Mouse (Mus musculus) splenic B cell, adult 2 months (primary cell): ENCODE measurements around the gene Spats1.

Source experiments
- DNase-seq: peaks from one replicate; pipeline ENCODE4 v3.0.0-alpha.2; 2011; ENCODE audit warnings: low read depth, low spot score
- H3K27me3 ChIP-seq: 2 replicates; pipeline ENCODE4 v1.6.1; 2012; ENCODE audit warnings: mild to moderate bottlenecking, low read length, moderate library complexity, mixed read lengths; ENCODE audit not compliant: control insufficient read depth, poor library complexity, insufficient read depth, severe bottlenecking
- H3K36me3 ChIP-seq: 2 replicates; pipeline ENCODE4 v1.6.1; 2012; ENCODE audit warnings: mild to moderate bottlenecking, low read length, moderate library complexity, mixed read lengths; ENCODE audit not compliant: control insufficient read depth, poor library complexity, insufficient read depth, severe bottlenecking

The Spats1 gene

DNA sequence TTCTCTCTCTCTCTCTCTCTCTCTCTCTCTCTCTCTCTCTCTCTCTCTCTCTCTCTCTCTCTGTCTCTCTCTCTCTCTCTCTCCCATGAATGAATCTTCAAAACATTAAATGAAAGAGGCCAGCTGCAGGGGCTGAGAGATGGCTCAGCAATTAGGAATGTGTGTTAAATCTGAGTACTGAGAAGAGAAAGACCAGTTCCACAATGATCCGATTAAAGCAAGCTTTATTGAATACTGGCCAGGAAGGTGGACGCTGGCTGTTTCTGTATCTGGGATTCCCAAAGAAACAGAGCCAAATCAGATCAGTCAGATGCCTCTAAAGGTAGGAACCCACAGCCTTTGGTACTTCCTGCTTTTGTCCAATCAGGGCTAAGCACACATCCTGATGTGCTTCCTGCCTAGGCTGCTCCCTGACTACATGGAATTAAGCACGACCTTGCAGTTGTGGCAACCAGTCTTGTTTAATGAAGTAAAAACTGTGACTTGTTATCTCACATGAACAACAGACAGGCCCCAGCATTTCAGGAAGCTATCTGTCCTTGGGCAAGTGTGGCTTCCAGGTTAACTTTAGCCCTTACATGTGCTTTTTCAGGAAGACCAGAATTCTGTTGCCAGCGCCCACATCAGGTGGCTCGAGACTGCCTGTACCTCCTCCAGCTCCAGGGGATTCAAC is 28.2 kb upstream of the Spats1 start:
- Histone ChIP-seq H3K27me3 (no peaks in the 10 kb centered on the region), H3K36me3 (no peaks in the 10 kb centered on the region)
- DNase-seq: no peak

DNA sequence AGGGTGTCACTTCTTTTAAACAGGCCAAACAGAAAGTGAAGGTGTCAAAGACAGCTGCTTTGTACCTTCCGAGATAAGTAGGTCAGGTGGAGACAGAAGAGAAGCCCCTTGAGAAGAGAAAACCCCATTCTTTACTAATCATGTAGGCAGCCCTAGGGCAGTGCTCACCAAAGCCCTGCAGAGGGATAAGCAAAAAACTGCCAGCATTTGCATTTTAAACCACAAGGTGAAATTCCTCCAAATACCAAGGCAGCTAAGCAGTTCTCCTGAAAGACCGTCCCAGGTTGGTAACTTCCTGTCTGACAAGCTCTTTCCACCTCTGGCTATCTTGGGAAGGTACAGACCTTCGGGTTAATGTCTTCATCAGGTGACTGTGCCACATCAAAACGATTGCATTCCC is 27.1 kb upstream of the Spats1 start:
- Histone ChIP-seq H3K27me3 (no peaks in the 10 kb centered on the region), H3K36me3 (no peaks in the 10 kb centered on the region)
- no peak for DNase-seq

DNA sequence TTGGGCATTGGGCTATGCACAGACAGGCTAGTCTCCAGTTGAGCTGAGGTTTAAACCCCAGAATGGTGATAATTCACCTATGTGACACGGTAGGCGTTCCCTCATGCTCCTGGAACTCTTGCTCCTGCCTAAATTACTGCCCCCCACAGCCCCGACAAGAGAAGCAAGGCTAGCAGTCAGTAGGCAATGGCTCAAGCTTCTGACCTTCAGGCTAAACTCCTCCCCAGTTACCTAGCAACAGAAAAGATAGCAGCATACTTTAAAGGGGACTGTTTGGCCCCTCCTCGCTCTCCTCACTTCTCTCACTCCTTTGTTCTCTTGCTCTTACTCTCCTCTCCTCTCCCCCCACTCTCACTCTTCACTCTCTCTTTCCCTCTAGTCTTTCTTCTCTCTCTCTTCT is 25.8 kb upstream of the Spats1 start:
- H3K27me3 ChIP-seq: no peaks in the 10 kb centered on the region

DNA sequence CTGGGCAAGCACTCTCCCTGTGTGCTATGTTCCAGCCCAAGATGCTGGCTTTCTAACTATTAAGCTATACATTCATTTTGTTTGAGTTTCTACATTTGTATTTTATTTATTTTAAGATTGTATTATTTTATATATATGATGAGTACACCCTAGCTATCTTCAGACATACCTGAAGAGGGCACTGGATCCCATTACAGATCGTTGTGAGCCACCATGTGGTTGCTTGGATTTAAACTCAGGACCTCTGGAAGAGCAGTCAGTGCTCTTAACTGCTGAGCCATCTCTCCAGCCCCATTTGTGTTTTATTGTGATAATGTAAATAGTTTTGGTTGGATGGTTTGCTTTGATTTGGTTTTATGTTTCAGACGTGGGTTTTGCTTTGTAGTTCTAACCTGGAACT is 24.3 kb upstream of the Spats1 start:
- DNase-seq: no peak
- Histone ChIP-seq H3K36me3 (no peaks in the 10 kb centered on the region), H3K27me3 (no peaks in the 10 kb centered on the region)

More for the DNA sequence above, 25.8 kb upstream of the Spats1 start:
- no peak for DNase-seq
- H3K36me3 ChIP-seq: no peaks in the 10 kb centered on the region

DNA sequence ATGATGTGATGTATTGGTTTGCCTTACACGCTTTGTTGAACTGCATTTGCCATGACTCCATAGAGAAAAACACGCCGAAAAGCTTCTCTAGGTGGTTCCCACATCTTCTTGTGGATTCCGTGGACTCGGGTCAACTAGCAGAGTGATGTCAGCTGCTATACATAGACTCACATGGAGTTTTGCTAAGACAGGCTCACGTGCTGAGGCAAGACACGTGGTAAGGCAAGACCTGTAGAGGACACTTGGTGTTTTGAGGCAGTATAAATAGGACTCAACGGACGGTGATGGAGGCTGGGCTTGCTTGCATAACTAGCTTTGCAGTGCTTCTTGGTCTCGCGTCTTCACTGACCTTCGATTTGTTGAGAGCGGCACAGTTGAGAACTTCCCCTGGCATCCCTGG is 23.2 kb upstream of the Spats1 start:
- Histone ChIP-seq H3K36me3 (no peaks in the 10 kb centered on the region), H3K27me3 (no peaks in the 10 kb centered on the region)
- DNase-seq: no peak

DNA sequence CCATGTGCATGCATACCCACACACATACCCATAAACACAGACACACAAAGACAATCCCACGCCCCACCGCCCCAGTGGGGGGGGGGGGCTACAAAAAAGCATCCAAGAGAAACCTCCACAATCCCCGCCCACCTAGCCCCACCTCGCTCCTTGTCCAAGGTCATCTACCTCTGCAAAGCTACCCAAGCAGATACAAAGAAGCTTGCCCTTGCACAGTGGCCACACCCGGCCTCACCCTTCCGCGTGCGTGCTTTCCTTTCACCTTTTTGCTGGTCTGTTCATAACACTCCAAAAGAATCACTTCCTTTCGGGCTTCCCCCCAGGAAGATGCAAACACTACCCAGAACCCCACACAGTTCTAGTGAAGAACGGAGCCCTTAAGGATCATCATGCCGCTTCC is 20.2 kb upstream of the Spats1 start:
- no peaks in the 10 kb centered on the region for H3K27me3 ChIP-seq
- no peak for DNase-seq
- H3K36me3 ChIP-seq: no peaks in the 10 kb centered on the region

DNA sequence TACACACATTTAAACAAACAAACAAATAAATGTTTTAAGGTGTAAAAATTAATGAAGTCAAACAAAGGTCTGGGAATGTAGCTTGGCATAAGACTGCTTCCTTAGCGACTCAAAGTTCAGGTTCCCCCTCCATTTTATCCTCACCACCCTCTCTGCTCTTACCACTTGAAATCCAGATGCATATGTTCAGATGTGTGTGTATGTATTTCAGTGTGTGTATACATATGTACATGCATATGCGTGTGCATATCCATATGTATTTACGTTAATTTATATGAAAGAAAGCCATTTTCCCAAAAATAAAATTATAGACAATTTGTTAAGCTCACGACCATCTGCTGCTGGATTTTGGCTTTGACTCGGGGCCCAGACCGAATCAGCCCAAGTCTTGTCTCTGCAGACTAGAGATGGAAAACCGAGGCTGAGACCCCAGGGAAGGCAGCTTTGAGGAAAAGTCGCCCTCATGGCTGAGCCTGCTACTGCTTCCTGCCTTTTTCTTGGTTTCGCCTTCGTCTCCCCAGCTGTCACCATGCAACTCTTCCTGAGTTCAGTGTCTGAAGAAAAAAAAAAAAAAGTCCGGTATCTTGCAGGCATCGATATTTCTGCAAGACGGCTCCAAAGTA is 15.4 kb upstream of the Spats1 start:
- DNase-seq: no peak
- Histone ChIP-seq H3K36me3 (no peaks in the 10 kb centered on the region), H3K27me3 (no peaks in the 10 kb centered on the region)

DNA sequence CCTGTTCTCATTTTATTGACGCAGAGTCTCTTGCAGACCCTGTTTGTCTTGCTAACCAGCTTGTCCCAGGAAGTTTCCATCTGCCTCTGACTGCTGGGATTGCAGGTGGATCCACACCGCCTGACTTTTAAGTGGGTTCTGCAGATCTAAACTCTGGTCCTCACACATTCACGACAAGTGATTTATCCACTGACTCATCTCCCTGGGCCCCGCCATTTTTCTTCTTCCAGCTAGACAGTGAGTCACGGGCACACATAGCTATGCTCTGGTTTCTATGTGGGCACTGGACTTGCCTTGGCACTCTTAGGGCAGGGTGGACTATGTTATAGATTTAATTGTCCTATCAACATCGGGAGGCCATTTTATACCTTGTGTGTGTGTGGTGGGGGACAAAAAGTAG is 14.5 kb upstream of the Spats1 start:
- Histone ChIP-seq H3K36me3 (no peaks in the 10 kb centered on the region), H3K27me3 (no peaks in the 10 kb centered on the region)
- DNase-seq: no peak

DNA sequence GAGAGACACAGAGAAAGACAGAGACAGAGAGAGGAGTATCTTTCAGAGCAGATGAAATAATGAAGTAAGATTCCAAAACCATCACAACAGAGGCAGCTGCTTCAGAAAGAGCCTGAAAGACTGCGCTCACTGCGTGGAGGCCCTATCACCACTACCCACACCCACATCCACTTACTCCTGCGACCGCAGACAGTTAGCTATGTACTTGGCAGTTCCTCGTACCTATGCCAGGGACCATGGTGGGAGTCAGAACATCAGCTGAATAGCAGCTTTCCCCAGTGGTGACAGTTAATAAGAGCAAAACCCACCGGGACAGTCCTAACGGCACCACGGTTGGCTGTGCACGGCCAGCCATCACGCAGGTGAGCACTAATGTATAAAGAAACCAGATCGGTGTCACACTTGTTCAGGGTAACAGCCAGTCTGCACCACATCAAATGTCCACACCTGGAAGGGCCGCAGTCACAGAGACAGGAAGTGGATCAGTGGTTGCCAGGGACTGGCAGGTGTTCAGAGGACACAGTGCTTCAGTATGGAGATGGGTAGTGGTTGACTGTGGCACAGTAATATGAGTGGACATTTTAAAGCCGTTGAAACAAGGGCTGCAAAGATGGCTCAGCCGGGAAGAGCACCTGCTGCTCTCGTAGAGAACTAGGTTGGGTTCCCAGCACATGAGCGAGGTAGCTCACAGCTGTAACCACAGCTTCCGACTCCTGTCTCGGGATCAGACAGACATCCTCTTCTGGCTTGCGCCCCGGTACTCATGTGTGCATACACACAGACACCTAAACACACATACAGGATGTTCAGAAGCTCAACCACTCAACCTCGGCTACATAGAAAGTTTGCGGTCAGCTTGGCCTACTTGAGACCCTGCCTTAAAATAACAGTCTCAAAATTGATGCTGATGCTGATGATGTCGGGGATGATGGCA is 13.4 kb upstream of the Spats1 start:
- DNase-seq: peak; percentile 20
- no peaks in the 10 kb centered on the region for H3K36me3 ChIP-seq

DNA sequence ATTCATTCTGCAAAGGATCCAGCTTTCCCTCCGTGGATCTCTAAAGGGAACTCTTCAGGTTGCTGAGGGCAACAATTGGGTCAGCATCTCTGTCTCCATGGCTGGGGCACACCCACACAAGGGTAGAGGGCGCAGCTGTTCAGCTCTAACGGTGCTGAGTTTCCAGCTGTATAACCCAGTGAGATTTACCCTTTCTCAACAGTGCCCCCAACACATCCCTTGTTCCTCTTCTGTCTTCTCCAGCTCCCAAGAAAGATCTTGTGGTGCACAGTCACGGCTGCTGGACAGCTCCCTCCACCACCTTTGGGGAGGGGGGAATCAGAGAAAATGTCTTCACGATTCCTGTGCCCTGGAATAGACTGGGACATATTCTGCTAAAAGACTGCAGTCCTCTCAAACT is 12.0 kb upstream of the Spats1 start:
- no peak for DNase-seq
- H3K36me3 ChIP-seq: no peaks in the 10 kb centered on the region
- no peaks in the 10 kb centered on the region for H3K27me3 ChIP-seq

More for the DNA sequence above, 13.4 kb upstream of the Spats1 start:
- H3K27me3 ChIP-seq: no peaks in the 10 kb centered on the region

DNA sequence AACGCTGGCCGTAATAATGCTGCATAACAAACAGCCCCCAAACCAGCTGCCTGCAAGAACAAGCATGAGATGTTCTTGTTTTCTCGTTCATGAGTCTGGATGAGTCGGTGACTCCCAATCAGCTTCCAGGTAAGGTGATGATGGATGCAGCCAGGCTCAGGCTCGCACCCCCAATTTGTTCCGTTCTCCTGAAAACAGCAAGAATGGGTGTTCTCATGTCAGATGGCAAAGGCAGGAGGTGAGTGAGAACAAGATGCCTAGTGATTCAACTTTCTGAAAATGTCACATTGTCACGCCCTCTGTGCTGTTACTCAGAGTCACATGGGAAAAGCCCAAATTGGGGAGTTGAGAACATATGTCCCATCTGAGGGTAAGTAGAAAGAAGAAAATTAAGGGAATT is 10.4 kb upstream of the Spats1 start:
- no peaks in the 10 kb centered on the region; the same call in 1 of the 2 replicates for H3K27me3 ChIP-seq
- no peaks in the 10 kb centered on the region for H3K36me3 ChIP-seq
- no peak for DNase-seq

DNA sequence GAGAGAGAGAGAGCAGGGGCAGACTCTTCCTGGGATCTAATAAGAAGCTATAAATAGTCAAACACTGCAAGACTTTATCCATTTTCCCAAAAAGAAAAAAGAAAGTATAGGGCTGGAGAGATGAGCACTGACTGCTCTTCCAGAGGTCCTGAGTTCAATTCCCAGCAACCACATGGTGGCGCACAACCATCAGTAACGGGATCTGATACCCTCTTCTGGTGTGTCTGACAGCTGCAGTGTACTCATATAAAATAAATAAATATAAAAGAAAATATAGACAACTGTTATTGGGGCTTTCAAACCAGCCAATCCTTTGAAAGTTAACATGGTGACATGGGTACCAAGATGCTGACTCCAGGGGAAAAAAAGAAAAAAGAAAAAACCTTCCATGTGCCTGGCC is 5.2 kb upstream of the Spats1 start:
- peak; percentile 31 for DNase-seq
- Histone ChIP-seq H3K36me3 (no peaks in the 10 kb centered on the region), H3K27me3 (no peaks in the 10 kb centered on the region; the same call in 1 of the 2 replicates)

DNA sequence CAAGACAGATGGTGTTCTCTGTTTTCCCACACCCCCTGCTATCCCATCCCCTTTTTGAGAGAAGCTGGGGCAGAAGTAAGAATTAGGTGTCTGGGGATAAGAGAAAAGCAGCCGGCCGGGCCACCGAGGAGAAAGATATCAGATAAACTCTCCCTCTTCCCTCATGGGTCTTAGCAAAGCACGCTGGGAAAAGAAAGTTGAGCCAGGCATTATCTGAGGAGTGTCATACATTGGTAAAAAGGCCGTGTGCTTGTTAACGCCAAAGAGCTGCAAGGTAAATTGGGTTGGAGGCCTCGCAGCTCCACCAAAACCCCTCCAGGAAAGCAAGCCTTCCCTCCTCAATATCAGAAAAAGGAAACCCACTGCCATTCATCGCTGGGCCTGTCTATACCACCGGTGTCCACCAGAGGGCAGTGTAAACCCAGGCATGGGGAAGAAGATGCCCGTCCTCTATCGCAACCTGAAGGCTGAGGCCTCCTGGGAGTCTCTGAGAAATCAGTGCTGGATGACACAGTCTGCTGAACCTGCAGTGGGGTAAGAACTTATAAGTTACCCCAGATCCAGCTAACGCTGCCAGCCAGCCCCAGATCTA is 3.1 kb upstream of the Spats1 start:
- DNase-seq: peak; percentile 85

DNA sequence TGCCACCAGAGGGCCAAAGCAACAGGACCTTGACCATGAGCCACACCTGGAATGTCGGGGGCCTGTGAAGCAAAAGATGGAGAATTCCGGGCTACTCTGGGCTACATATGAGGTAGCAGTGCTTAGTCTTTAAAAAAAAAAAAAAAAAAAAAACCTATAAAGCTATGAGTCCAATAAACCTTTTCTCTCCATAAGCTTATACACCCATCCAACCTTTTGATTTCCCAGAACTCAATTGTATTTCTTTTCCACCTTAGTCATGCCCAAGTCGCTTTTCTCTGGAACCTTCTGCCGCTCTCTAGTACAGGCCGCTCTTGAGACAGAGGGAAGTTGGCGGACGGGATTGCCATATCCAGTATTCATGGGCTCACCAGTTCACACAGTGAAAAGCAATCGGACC is 1.1 kb downstream of the Spats1 start:
- no peak for DNase-seq
- H3K36me3 ChIP-seq: no peaks in the 10 kb centered on the region
- H3K27me3 ChIP-seq: no peaks in the 10 kb centered on the region; the same call in 1 of the 2 replicates

More for the DNA sequence above, 3.1 kb upstream of the Spats1 start:
- Histone ChIP-seq H3K27me3 (no peaks in the 10 kb centered on the region; the same call in 1 of the 2 replicates), H3K36me3 (no peaks in the 10 kb centered on the region)
